Mouse (Mus musculus): ENCODE results near the gene Slc10a2. TPM values are rescaled to one million over a fixed set of nuclear protein-coding genes. Genes with fewer than 3 reads are reported as not detected.
"Not testable (repeated sequence)": the region's sequence is repeated elsewhere in the genome, so short reads cannot be mapped to it uniquely, and the experiment has no call there.

The Slc10a2 gene
- polyA plus RNA-seq (2015; fragmentation: Nextera tagmentation; extraction: Ambion mirVana), result not detected in 2 replicates

DNA sequence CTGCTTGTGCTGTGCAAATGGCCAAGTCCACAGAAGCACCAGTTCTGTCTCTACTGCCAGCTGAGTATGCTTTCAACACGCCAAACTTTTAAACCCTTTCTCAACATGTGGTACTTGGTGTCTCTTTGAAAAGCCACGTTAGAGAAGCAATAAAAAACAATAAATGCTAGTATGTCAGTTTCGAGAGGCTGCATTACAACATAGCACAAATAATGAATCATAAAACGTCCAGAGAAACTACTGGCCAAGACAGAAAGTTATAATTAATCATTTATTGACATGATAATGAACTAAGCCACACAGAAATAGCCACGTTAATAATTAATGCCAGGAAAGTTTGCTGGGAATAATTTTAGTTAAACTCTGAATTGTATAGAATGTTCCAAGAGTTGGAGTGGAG, at the start of gene Slc10a2:
Gene Slc10a2, minus strand, starts transcription at position 166 of the 400 bp plus-strand sequence.
- Histone ChIP-seq H3K27ac (replicated peaks) (no peak within 1 kb of the TSS), H3K9ac (no peak within 1 kb of the TSS), H3K4me1 (no peaks in the 10 kb centered on the region), H3K4me2 (no peak within 1 kb of the TSS), H3K9me3 (no peaks in the 10 kb centered on the region), H3K27me3 (replicated peaks) (no peaks in the 10 kb centered on the region), H3K36me3 (no peaks in the 10 kb centered on the region), H3K4me3 (no peak within 1 kb of the TSS)
- 47% methylated on average over 5 of the region's 5 CpGs for WGBS
- no peak for ATAC-seq (ENCODE audit: extremely low read depth, insufficient number of reproducible peaks, low FRiP score, low TSS enrichment)

DNA sequence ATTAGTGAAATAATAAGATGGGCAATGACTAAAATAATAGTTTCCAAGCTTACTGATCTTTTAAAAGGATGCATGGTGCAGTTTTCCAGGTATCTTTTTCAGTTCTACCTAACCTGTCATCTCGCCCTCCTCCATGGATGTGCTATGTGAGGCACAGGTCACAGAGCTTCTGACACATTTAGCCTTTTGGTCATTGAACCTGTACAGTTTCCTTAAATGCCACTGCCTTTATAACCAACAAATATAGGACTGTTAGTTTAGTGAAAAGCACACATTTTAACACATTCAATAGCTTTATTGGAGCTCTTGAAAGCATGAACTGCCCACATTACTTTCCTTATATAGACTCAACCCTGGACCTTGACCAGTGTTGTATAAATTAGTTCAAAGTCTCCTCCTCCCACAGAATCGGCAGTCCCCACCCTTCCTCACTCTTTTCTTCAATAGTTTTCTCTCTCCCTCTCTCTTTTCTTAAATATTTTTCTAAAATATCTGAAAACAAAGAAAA, 24.2 kb upstream of the Slc10a2 start:
- WGBS, result 61% methylated on average over 2 of the region's 2 CpGs
- no peak overlapping the region for H3K4me3 ChIP-seq
- no peaks in the 10 kb centered on the region for H3K27me3 ChIP-seq (replicated peaks)
- H3K4me1 ChIP-seq, result no peaks in the 10 kb centered on the region
- H3K4me2 ChIP-seq, result no peak overlapping the region
- no peak overlapping the region for H3K27ac ChIP-seq (replicated peaks)
- ATAC-seq (ENCODE audit: extremely low read depth, insufficient number of reproducible peaks, low FRiP score, low TSS enrichment), result no peak
- no peak overlapping the region for H3K9ac ChIP-seq
- no peaks in the 10 kb centered on the region for H3K9me3 ChIP-seq
- H3K36me3 ChIP-seq, result no peaks in the 10 kb centered on the region

DNA sequence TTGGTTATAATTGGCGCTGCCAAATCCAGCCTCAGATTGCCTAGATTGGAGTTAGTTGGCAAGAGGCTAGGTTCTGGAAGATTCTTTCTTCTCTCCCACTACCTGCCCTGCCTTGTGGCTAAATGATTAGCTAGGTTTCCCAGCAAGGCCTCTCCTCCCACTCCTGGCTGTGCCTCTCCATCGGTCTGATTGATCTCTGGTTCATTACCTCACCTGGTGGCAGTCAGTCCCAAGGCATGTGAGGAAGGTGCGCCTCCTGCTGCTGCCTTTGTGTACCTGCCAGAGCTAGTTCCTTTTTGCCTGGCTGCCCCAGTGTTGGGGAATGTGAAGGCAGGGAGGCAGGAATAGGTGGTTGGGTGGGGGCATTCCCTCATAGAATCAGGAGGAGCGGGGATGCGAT, 1.7 kb upstream of the Slc10a2 start:
- Histone ChIP-seq H3K9ac (no peak overlapping the region), H3K9me3 (no peaks in the 10 kb centered on the region), H3K4me2 (no peak overlapping the region), H3K27ac (replicated peaks) (no peak overlapping the region), H3K4me3 (no peak overlapping the region), H3K36me3 (no peaks in the 10 kb centered on the region), H3K4me1 (no peaks in the 10 kb centered on the region), H3K27me3 (replicated peaks) (no peaks in the 10 kb centered on the region)
- no peak for ATAC-seq (ENCODE audit: extremely low read depth, insufficient number of reproducible peaks, low FRiP score, low TSS enrichment)
- 50% methylated on average over 5 of the region's 5 CpGs for WGBS

DNA sequence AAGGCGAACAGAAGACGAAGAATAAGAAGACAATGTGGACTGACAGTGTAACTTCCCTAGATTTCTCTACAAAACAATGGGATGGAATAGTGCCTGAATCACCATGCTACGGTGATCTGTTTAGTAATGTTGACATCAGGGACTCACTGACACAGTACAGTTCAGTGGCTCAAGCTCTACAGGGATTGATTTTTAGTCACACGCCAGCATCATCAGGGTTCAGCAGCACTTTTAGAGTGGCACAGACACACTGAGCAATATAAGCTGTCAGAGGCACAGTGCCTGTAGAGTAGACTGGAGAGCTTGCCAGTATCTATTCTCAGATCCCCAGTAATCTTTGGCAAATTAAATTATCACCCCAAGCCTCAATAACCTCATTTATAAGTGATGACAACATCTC, 9.8 kb downstream of the Slc10a2 start:
- Histone ChIP-seq H3K27ac (replicated peaks) (no peak overlapping the region), H3K4me3 (no peak overlapping the region), H3K4me2 (no peak overlapping the region), H3K36me3 (no peaks in the 10 kb centered on the region), H3K9ac (no peak overlapping the region), H3K4me1 (no peaks in the 10 kb centered on the region), H3K9me3 (no peaks in the 10 kb centered on the region), H3K27me3 (replicated peaks) (no peaks in the 10 kb centered on the region)
- 79% methylated on average over 4 of the region's 4 CpGs for WGBS
- no peak for ATAC-seq (ENCODE audit: extremely low read depth, insufficient number of reproducible peaks, low FRiP score, low TSS enrichment)

DNA sequence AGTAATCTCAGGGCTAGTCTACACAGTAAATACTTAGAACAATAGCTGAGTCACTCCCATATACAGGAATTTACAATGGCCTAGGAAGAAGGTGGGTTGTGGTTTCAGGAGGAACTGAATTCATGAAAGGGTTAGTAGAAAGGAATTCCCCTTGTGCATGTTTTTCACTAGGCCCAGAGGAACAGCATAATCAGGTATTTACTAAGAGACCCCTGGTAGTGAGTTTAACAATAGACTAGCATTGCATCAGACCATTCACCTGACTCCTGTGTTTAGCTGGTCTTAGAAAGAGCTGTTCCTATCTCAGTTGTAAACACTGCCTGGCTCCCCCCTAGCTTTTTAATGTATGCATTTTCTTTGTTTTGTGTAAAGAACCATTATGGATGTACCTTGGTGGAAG, 11.2 kb downstream of the Slc10a2 start:
- not testable (repeated sequence) for H3K9ac ChIP-seq; H3K27ac ChIP-seq (replicated peaks); H3K9me3 ChIP-seq; H3K36me3 ChIP-seq; H3K27me3 ChIP-seq (replicated peaks); ATAC-seq (ENCODE audit: extremely low read depth, insufficient number of reproducible peaks, low FRiP score, low TSS enrichment); H3K4me2 ChIP-seq; H3K4me3 ChIP-seq; H3K4me1 ChIP-seq

DNA sequence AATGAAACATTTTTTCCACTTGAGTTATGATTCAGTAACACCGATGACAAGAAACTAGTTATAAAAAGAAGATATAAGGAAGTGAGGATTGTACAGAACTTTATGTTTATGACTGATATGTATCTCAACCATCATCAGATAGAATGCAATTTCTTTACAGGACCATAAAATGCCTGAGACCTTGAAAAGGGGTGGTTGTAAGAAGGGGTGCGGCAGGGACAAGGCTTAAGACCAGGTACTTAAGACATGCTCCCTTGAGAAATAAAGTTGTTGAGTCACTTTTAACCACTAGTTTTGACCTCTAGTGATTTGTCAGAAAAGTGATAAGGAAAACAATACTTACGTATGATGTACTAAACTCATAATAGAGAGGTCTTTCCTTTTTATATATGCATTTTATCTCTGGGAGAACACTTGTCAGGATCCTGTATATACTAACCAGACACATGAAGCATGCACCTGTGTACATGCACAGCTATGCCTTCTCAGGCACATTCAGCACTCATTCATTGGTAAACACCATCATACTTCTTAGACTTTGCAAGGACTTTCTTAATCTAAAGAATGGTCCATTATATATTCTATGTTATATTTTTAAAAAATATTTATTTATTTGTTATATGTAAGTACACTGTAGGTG, 31.4 kb downstream of the Slc10a2 start:
- Histone ChIP-seq H3K36me3 (no peaks in the 10 kb centered on the region), H3K9me3 (no peaks in the 10 kb centered on the region), H3K4me2 (no peak overlapping the region), H3K27me3 (replicated peaks) (no peaks in the 10 kb centered on the region), H3K4me1 (no peaks in the 10 kb centered on the region), H3K9ac (no peak overlapping the region), H3K4me3 (no peak overlapping the region), H3K27ac (replicated peaks) (no peak overlapping the region)
- no peak for ATAC-seq (ENCODE audit: extremely low read depth, insufficient number of reproducible peaks, low FRiP score, low TSS enrichment)
- 78% methylated on average over 3 of the region's 3 CpGs for WGBS

DNA sequence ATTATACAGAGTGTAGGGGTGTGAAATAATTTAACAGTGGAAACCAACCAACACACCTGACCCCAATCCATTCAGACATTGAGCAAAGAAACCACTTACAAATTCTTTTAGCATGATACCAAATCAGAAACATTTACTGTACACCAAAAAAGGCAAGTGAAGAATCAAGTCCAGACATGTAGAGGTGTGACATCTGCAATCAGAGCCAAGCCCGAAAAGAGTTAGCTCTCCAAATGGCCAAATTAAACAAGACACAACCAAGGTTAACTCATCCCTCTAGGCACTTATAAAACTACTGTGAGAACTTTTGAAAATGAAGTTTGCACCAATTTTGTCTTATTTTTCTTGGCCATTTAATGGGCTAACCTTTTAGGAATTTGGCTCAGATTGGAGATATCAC, 46.3 kb downstream of the Slc10a2 start:
- Histone ChIP-seq H3K36me3 (no peaks in the 10 kb centered on the region), H3K27ac (replicated peaks) (no peak overlapping the region), H3K4me1 (no peaks in the 10 kb centered on the region), H3K4me3 (no peak overlapping the region), H3K4me2 (no peak overlapping the region), H3K27me3 (replicated peaks) (no peaks in the 10 kb centered on the region), H3K9ac (no peak overlapping the region), H3K9me3 (no peaks in the 10 kb centered on the region)
- no peak for ATAC-seq (ENCODE audit: extremely low read depth, insufficient number of reproducible peaks, low FRiP score, low TSS enrichment)
- 59% methylated on average over 1 of the region's 1 CpGs for WGBS

DNA sequence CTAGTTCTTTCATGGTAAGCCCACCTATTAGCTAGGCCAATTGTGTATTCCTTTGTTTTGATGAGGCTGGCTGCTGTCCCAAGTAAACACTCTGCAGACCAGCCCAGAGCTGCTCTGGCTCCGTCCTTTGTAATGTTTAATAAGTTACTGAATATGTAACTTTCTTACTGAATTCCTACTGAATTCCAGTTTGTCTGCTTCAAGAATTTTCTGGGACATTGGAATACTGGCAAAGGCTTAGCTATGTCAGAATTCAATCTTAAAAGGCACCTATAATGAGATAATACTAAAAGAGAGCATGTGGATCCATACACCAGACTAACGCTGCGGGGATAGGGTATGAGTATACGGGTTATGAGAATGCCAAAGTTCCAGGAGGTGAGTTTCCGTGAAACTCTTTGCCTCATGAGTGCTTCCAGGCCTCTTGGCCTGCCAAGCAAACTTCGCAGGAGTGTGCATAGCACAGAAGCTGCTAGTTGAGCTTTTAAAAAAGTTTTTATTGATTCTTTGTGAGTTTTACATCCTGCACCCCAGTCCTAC, 60.7 kb downstream of the Slc10a2 start:
- not testable (repeated sequence) for H3K27ac ChIP-seq (replicated peaks); H3K36me3 ChIP-seq; ATAC-seq (ENCODE audit: extremely low read depth, insufficient number of reproducible peaks, low FRiP score, low TSS enrichment); H3K9me3 ChIP-seq; H3K4me2 ChIP-seq; H3K9ac ChIP-seq; H3K4me3 ChIP-seq; H3K4me1 ChIP-seq; H3K27me3 ChIP-seq (replicated peaks)
- WGBS, result 76% methylated on average over 6 of the region's 6 CpGs

DNA sequence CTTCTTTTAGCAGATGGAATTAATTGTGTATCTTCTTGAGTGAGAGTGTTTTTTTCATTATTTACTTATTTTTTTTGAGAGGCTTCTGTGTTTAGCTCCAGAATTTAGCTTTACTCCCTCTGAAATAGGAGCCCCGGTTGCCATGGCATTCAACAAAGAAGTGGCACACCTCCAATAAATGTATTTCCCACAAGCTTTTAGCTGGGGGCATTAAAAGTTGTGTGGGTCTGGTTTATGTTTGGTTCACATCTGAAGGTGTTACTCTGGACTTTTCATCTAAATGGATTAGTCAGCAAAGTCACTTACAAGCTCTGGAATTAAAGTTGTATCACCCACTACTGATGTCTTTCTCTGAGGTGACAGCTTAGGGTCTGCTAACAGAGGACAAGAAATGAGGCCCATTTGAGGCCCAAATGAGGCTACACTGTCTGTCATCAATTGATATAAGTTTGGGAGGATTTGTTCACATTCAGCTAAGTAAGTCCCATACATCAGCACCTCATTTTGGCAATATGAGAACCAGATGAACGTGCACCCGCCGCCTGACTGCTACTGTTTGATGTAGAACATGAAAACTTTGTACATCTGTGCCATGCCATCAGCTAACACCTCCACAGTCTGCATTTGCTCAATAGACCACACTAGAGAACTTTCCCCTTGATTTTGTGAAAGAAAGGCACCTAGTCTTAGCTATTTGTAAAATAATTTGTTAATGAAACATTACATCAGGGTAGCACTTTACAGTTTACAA, 66.2 kb downstream of the Slc10a2 start:
- Histone ChIP-seq H3K27ac (replicated peaks) (no peak overlapping the region), H3K36me3 (no peaks in the 10 kb centered on the region), H3K4me2 (no peak overlapping the region), H3K27me3 (replicated peaks) (no peaks in the 10 kb centered on the region), H3K4me3 (no peak overlapping the region), H3K4me1 (no peaks in the 10 kb centered on the region), H3K9me3 (no peaks in the 10 kb centered on the region), H3K9ac (no peak overlapping the region)
- no peak for ATAC-seq (ENCODE audit: extremely low read depth, insufficient number of reproducible peaks, low FRiP score, low TSS enrichment)
- 59% methylated on average over 4 of the region's 4 CpGs for WGBS
